Mouse (Mus musculus): Measurements from ENCODE around the gene Slc12a4. TPM values are rescaled to one million over a fixed set of nuclear protein-coding genes. Genes with fewer than 3 reads are reported as not detected.

Gene Slc12a4
- 1 to 10 TPM; 9.6 to 9.8 TPM for total RNA-seq (2023)

GRCm38 (mm10) chr8:105965905-105966341 lies at the start of gene Slc12a4:
Gene Slc12a4, minus strand, starts transcription at chr8:105966097.

GRCm38 (mm10) chr8:106011643-106011986 lies 45.7 kb upstream of the Slc12a4 start, which contains the start of gene Ddx28:
Gene Ddx28, minus strand, starts transcription at chr8:106011882.

GRCm38 (mm10) chr8:106005875-106006274 lies 40.0 kb upstream of the Slc12a4 start, which contains the start of gene Dpep2nb:
Gene Dpep2nb, minus strand, starts transcription at chr8:106005975.

GRCm38 (mm10) chr8:105990856-105991387 lies 25.0 kb upstream of the Slc12a4 start, which contains the start of gene Dus2:
Gene Dus2, plus strand, starts transcription at chr8:105991337.

DNA sequence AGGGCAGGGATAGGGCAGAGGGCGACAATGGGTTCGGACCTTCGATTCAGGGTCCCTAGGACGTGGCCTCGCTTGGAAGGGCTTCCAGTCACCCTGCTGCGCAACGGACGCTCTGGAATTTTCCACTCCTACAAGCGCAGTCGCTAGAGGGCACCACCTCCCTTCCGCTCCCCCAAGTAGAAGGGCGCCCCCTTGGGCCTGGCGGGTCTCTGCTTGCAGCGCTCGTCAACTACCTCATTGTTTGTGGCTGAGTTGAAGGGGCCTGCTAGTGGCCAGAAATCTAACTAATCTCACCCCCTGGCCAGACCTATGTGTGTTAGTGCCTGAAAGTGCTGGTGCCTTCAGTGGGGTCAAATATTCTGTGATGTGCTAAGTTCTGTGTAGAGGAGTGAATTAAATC lies 13.4 kb upstream of the Slc12a4 start, which contains the start of gene Dpep3:
Gene Dpep3 (minus strand): TSS at position 105 of the 400 bp plus-strand sequence.

GRCm38 (mm10) chr8:105943321-105943739 lies 22.6 kb downstream of the Slc12a4 start, which contains the start of gene Lcat:
Gene Lcat, minus strand, starts transcription at chr8:105943382.

GRCm38 (mm10) chr8:105938306-105938669 lies 27.6 kb downstream of the Slc12a4 start, which contains the start of gene Psmb10:
Gene Psmb10, minus strand, starts transcription at chr8:105938444.

DNA sequence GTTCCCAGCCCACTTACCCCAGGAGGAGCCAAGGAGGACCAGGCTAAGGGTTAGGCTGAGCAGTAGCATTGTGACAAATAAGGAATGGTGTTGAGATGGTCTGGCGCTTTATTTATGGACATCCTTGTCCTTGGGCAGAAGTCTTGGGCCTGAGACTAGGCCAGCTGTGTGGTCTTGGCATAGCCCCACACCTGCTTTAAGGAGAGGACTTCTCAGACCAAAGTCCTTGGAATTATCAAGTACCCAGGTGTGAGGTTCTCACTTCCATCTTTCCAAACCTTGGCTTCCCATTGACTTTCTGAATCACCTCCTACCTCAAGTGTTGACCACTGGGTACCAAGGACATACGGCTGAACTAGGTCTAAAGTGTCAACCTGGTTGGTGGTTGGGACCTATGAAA lies 32.1 kb downstream of the Slc12a4 start, which contains the start of gene Ctrl:
Gene Ctrl (minus strand): TSS at position 101 of the 400 bp plus-strand sequence.

GRCm38 (mm10) chr8:105900180-105900940 lies 65.5 kb downstream of the Slc12a4 start, which contains the start of gene Pskh1:
Gene Pskh1, plus strand, starts transcription at chr8:105900441.

Other genes with a start within 250 kb of the Slc12a4 start
- 1 to 10 TPM; 1.1 to 1.4 TPM for gene Gfod2, start 207.4 kb downstream of the Slc12a4 start, total RNA-seq (2023)
- gene Ranbp10, start 138.7 kb downstream of the Slc12a4 start, total RNA-seq (2023): 10 to 100 TPM; 23.7 to 27.3 TPM
- gene Tsnaxip1, start 138.4 kb downstream of the Slc12a4 start, total RNA-seq (2023): not detected
- gene Cenpt, start 112.8 kb downstream of the Slc12a4 start, total RNA-seq (2023): 10 to 100 TPM; 15.2 to 21.5 TPM
- 10 to 100 TPM; 35.7 to 39.1 TPM for gene Thap11, start 111.0 kb downstream of the Slc12a4 start, total RNA-seq (2023)
- gene Nutf2, start 105.5 kb downstream of the Slc12a4 start, total RNA-seq (2023): 10 to 100 TPM; 15.1 to 22.8 TPM
- 10 to 100 TPM; 36.1 to 38.5 TPM for gene Edc4, start 85.2 kb downstream of the Slc12a4 start, total RNA-seq (2023)
- gene Nrn1l, start 72.5 kb downstream of the Slc12a4 start, total RNA-seq (2023): not detected
- gene Pskh1, start 65.7 kb downstream of the Slc12a4 start, total RNA-seq (2023): 10 to 100 TPM; 12.3 TPM
- under 1 TPM; 0.42 to 0.68 TPM for gene Ctrl, start 32.2 kb downstream of the Slc12a4 start, total RNA-seq (2023)
- 10 to 100 TPM; 62.2 to 79.9 TPM for gene Psmb10, start 27.7 kb downstream of the Slc12a4 start, total RNA-seq (2023)
- gene Lcat, start 22.7 kb downstream of the Slc12a4 start, total RNA-seq (2023): under 1 TPM; 0.51 to 0.59 TPM
- not detected for gene Dpep3, start 13.3 kb upstream of the Slc12a4 start, total RNA-seq (2023)
- 1 to 10 TPM; 7.5 to 9.8 TPM for gene Dus2, start 25.2 kb upstream of the Slc12a4 start, total RNA-seq (2023)
- not detected for gene Dpep2nb, start 39.9 kb upstream of the Slc12a4 start, total RNA-seq (2023)
- gene Ddx28, start 45.8 kb upstream of the Slc12a4 start, total RNA-seq (2023): 1 to 10 TPM; 5.3 to 7.1 TPM
- gene Nfatc3, start 92.7 kb upstream of the Slc12a4 start, total RNA-seq (2023): 10 to 100 TPM; 46.6 to 49.5 TPM
- not detected for gene Esrp2, start 170.9 kb upstream of the Slc12a4 start, total RNA-seq (2023)
- gene Pla2g15, start 184.3 kb upstream of the Slc12a4 start, total RNA-seq (2023): 10 to 100 TPM; 18.4 to 18.7 TPM
- gene Slc7a6, start 202.8 kb upstream of the Slc12a4 start, total RNA-seq (2023): 1 to 10 TPM; 6.5 to 8.0 TPM
- gene Slc7a6os, start 244.8 kb upstream of the Slc12a4 start, total RNA-seq (2023): 10 to 100 TPM; 20.4 to 21.9 TPM
- 1 to 10 TPM; 6.9 to 8.0 TPM for gene Prmt7, start 244.8 kb upstream of the Slc12a4 start, total RNA-seq (2023)

All from neutrophil, adult 83 days (primary cell).